Mouse (Mus musculus) c-Kit-positive CD71-negative TER-119-negative erythroid progenitor cells, embryonic 14.5 days (primary cell): Measurements from ENCODE around the gene Sp8.

Source experiments
- DNase-seq: peaks from one replicate; pipeline ENCODE4 v3.0.0-alpha.2; 2013; ENCODE audit warnings: low read depth

Gene Sp8

DNA sequence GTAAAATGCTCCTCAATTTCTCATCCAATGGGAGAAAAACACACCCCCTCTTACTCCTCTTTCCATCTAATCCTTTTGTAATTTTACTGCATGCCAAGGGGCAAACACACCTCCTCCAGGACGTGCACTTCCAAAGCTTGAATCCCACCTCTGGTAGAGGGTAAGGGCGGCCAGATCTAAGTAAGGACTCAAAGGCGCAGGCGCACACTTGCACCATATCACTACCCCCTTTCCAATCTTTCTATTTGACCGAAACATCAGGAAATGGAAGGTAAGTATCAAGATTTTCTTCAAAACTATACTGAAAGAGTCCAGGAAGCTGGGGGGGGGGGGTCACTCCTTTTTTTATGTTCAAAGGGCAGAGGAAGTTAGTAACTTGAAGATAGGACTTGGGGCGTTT lies at the start of gene Sp8:
Sp8 (plus strand) TSS at position 109 of the 400 bp plus-strand sequence.
- DNase-seq, result no peak

- DNase-seq, result no peak
Measured at GRCm38 (mm10) chr12:118811328-118811961, 34.7 kb upstream of the Sp8 start.

DNA sequence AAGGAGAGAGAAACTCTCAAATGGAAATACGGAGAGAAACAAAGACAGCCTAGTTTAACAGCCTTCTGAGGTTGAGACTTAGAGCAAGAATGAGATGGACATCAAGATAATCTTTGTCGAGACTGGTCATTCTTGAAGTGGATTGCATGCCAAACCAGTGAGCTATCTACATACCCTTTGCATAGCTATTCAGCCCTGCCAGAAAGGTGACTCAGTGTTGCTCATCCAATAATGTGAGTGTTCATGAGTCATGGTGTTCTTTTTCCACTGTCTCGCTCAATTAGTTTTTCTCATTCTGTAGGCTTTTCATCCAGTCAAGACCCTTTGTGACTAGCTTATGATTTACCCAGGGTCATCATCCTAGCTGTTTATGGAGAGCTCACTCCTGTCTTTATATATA lies 31.6 kb upstream of the Sp8 start:
- DNase-seq, result no peak

DNA sequence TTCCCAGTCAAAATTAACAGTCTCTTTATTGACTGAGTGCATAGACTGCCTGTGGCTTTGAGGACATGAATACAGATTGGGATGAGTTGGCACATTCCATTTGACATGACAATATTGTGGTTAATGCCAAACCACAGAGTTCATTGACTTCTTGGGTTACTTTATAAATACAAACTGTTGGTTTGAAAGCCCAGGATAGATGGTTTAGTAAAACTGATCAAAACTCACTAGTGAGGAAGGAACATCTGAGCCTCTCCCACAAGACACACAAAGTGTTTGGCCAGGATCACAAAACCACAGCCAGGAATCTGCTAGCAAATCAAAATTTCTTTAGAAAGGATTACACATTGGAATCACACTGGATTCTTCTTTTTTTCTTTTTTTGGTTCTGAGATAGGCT lies 30.0 kb upstream of the Sp8 start:
- no peak for DNase-seq

- no peak for DNase-seq
Measured at GRCm38 (mm10) chr12:118829881-118830280, 16.2 kb upstream of the Sp8 start.

- DNase-seq, result no peak
Measured at GRCm38 (mm10) chr12:118836411-118837341, 9.5 kb upstream of the Sp8 start.

GRCm38 (mm10) chr12:118837361-118837760 lies 8.8 kb upstream of the Sp8 start:
- DNase-seq, result no peak

DNA sequence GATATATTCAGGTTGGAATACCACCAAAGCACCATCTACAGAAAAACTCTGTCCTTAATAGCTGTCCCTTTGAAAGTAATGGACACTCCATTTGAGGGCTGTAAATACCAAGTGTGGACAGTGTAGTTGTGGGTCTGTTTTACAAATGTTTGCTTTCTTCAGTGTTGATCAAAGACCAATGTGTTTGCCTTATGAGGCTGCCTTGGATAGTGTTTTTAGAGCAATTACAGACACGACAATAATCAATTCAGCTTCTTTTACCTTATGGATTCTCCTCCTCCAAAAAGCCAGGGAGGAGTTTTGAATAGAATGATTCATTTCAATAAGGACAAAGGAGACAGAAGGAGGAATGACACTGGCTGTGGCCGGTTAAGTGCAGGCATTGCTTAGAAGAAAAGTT lies 7.9 kb upstream of the Sp8 start:
- no peak for DNase-seq

- no peak for DNase-seq
Measured at GRCm38 (mm10) chr12:118839398-118839797, 6.7 kb upstream of the Sp8 start.

DNA sequence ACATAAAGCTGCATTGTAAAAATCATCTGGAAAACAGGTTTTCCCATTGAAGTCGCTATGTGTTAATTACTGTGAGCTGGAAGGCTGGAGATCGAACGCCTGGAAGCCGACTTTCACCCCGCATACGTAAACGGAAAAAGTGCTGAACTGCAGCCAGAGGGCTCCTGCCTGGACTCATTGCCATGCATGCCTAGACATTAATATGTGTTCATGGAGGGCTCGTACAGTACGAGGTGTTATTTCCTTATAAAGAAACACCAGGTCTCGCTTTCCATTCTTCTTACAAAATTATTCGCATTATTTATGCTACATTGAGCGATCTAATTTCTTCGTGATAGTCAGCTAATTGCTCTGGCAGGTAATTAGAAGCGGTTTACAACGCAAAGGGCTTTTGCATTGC lies 5.8 kb upstream of the Sp8 start:
- no peak for DNase-seq

DNA sequence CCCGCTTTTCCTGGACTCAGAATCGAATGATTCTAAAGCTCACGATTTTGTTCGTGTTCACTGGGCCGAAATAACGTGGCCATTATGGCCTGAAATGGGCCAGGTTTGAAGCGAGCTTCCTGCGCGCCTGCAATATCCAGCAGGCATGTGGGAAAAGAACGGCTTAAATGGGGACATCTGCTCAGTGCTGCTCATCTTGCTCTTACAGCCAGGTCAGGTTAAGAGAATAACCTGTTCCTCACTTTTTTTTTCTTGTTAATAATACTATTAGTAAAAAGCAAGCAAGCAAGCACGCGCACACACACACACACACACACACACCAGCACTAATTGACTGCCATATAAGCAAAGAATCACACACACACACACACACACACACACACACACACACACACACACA lies 5.3 kb upstream of the Sp8 start:
- DNase-seq, result no peak

DNA sequence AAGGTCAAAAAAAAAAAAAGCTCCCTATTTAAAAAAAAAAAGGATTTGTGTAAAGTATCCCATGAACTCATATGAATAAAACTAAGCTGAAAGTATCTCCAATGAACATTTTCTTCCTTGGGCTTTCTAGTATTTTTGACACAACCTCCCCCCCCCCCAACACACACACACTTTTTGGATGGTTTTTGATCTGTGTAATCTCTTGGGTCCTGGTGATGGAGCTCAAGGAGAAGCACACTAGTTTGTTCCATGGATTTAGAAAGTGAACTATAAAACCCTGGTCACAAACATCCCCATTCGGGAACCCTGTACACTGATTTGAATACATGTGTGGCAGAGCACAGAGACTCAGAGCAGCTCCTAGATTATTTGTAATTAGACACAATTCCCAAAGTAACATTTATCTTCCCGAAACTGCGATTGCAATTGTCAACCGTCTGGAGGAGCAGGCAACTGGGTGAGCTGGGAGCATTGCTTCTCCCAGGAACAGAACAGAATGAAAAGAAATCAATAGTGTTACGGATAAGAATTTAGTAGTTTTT lies 4.7 kb upstream of the Sp8 start:
- DNase-seq, result no peak

GRCm38 (mm10) chr12:118841971-118842550 lies 4.1 kb upstream of the Sp8 start:
- DNase-seq, result no peak

- no peak for DNase-seq
Measured at GRCm38 (mm10) chr12:118842671-118843411, 3.3 kb upstream of the Sp8 start.

- no peak for DNase-seq
Measured at GRCm38 (mm10) chr12:118844111-118844510, 2.0 kb upstream of the Sp8 start.

- no peak for DNase-seq
Measured at GRCm38 (mm10) chr12:118844841-118845240, 1.3 kb upstream of the Sp8 start.

- no peak for DNase-seq
Measured at GRCm38 (mm10) chr12:118845351-118845750, 778 bp upstream of the Sp8 start.

GRCm38 (mm10) chr12:118846649-118847321 lies 656 bp downstream of the Sp8 start:
- DNase-seq, result no peak

DNA sequence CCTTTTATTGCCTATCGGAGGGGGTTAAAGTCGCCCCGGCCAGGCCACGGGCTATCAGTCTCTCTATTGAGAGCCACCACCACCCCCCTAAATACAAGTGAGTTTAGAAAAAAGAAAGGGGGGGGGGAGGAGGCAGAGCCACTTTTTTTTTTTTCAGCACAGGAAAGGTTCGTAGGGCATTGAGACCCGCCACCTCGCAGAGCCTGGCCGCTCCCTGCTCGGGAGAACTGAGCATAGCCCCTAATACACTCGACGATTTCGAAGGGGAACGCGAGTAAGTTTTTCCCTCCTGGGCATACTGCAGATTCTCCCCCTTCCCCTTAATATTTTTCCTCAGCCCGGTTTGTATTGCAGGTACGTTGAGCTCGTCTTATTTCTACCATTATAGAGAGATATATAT lies 1.3 kb downstream of the Sp8 start:
- DNase-seq, result no peak

- no peak for DNase-seq
Measured at GRCm38 (mm10) chr12:118847861-118848495, 1.8 kb downstream of the Sp8 start.
